Mouse (Mus musculus) erythroid progenitor cell, adult 5-6 weeks (primary cell): ENCODE data around the gene Rab3gap2. TPM values are rescaled to one million over a fixed set of nuclear protein-coding genes. Genes with fewer than 3 reads are reported as not detected.
A peak's percentile ranks its signal among the peaks of the same experiment; 100 is the strongest.

Experiments used
- ATAC-seq: replicated peaks from 2 replicates; pipeline ENCODE4 v1.8.0; 2016; ENCODE audit warnings: moderate number of reproducible peaks, mild to moderate bottlenecking, moderate TSS enrichment, inconsistent platforms; ENCODE audit not compliant: poor library complexity, low FRiP score, severe bottlenecking
- total RNA-seq, 2 experiments: library from RNA; stranded (forward) in 1 of 2; stranded (reverse) in 1 of 2; fragments of 150-400 nt in 1 of 2; fragments of 186-747, 209-891 nt in 1 of 2; gene quantifications; 2 replicates each; pipeline versions ENCODE4 v1.2.3 to v1.2.4; 2015 to 2017; ENCODE audit warnings: low replicate concordance in 2 of 2

The Rab3gap2 gene
- total RNA-seq (2015; ENCODE audit: low replicate concordance), result 7.9 and 15.5 TPM in 2 replicates
- total RNA-seq (2017; ENCODE audit: low replicate concordance), result 11.8 and 15.1 TPM in 2 replicates

GRCm38 (mm10) chr1:185203909-185204661, at the start of gene Rab3gap2:
Gene Rab3gap2, plus strand, starts transcription at chr1:185204117.
- ATAC-seq, result peak; percentile 87

- ATAC-seq, result no peak
These were observed 30.3 kb upstream of the Rab3gap2 start for GRCm38 (mm10) chr1:185173641-185174040.

- no peak for ATAC-seq
These were observed 26.1 kb upstream of the Rab3gap2 start for GRCm38 (mm10) chr1:185177860-185178259.

GRCm38 (mm10) chr1:185183591-185184330, 20.2 kb upstream of the Rab3gap2 start:
- ATAC-seq, result no peak

GRCm38 (mm10) chr1:185185556-185185955, 18.4 kb upstream of the Rab3gap2 start:
- ATAC-seq, result no peak

- ATAC-seq, result no peak
These were observed 16.7 kb upstream of the Rab3gap2 start for GRCm38 (mm10) chr1:185187135-185187785.

GRCm38 (mm10) chr1:185189901-185190300, 14.0 kb upstream of the Rab3gap2 start:
- no peak for ATAC-seq

GRCm38 (mm10) chr1:185192087-185192486, 11.8 kb upstream of the Rab3gap2 start:
- no peak for ATAC-seq

GRCm38 (mm10) chr1:185193509-185193908, 10.4 kb upstream of the Rab3gap2 start:
- 0 out of 2 replicates have a peak, but pooled peaks have one; percentile 48 for ATAC-seq

GRCm38 (mm10) chr1:185196323-185196722, 7.6 kb upstream of the Rab3gap2 start:
- ATAC-seq, result no peak

- ATAC-seq, result no peak
These were observed 3.1 kb upstream of the Rab3gap2 start for GRCm38 (mm10) chr1:185200571-185201395.

GRCm38 (mm10) chr1:185201994-185202393, 1.9 kb upstream of the Rab3gap2 start:
- no peak for ATAC-seq

- peak; percentile 8 for ATAC-seq
These were observed 565 bp upstream of the Rab3gap2 start for GRCm38 (mm10) chr1:185203196-185203908.

GRCm38 (mm10) chr1:185205090-185205489, 1.2 kb downstream of the Rab3gap2 start:
- peak; percentile 46; the same call in 1 of the 2 replicates for ATAC-seq

GRCm38 (mm10) chr1:185207851-185208595, 4.1 kb downstream of the Rab3gap2 start:
- no peak for ATAC-seq

GRCm38 (mm10) chr1:185208766-185209165, 4.8 kb downstream of the Rab3gap2 start:
- ATAC-seq, result no peak

GRCm38 (mm10) chr1:185209641-185210176, 5.8 kb downstream of the Rab3gap2 start:
- ATAC-seq, result no peak

- no peak for ATAC-seq
These were observed 12.4 kb downstream of the Rab3gap2 start for GRCm38 (mm10) chr1:185216360-185216759.
